Mouse (Mus musculus): ENCODE measurements around the gene Gpr132.
"Not testable (repeated sequence)": the region's sequence is repeated elsewhere in the genome, so short reads cannot be mapped to it uniquely, and the experiment has no call there.

Gpr132 gene

GRCm38 (mm10) chr12:112851116-112851515 lies 16.9 kb downstream of the Gpr132 start:
- DNase-seq: peak in 1 of 2 experiments; percentile 63

GRCm38 (mm10) chr12:112850344-112850743 lies 17.7 kb downstream of the Gpr132 start:
- DNase-seq: no peak

GRCm38 (mm10) chr12:112849235-112850022 lies 18.6 kb downstream of the Gpr132 start:
- DNase-seq: no peak

GRCm38 (mm10) chr12:112847880-112848279 lies 20.1 kb downstream of the Gpr132 start:
- DNase-seq: no peak

GRCm38 (mm10) chr12:112843803-112844202 lies 24.2 kb downstream of the Gpr132 start:
- peak; percentile 83 to 86 for DNase-seq

- not testable (repeated sequence) for DNase-seq
These were observed 25.9 kb downstream of the Gpr132 start for GRCm38 (mm10) chr12:112842128-112842527.

GRCm38 (mm10) chr12:112841338-112841892 lies 26.6 kb downstream of the Gpr132 start:
- DNase-seq: not testable (repeated sequence)

- DNase-seq: no peak
These were observed 27.6 kb downstream of the Gpr132 start for GRCm38 (mm10) chr12:112840209-112841086.

GRCm38 (mm10) chr12:112835046-112835445 lies 33.0 kb downstream of the Gpr132 start:
- DNase-seq: no peak

GRCm38 (mm10) chr12:112833527-112833926 lies 34.5 kb downstream of the Gpr132 start:
- peak in 1 of 2 experiments; percentile 38 for DNase-seq

GRCm38 (mm10) chr12:112832411-112832810 lies 35.6 kb downstream of the Gpr132 start:
- DNase-seq: no peak

GRCm38 (mm10) chr12:112830570-112830969 lies 37.5 kb downstream of the Gpr132 start:
- DNase-seq: no peak

GRCm38 (mm10) chr12:112830141-112830540 lies 37.9 kb downstream of the Gpr132 start:
- no peak for DNase-seq

GRCm38 (mm10) chr12:112829244-112829864 lies 38.7 kb downstream of the Gpr132 start, which contains the start of gene Cdca4:
TSS of gene Cdca4 (minus strand) at chr12:112829423.
- peak; percentile 97 to 98 for DNase-seq

GRCm38 (mm10) chr12:112828501-112829243 lies 39.4 kb downstream of the Gpr132 start:
- DNase-seq: peak in 1 of 2 experiments; percentile 8

GRCm38 (mm10) chr12:112825901-112826300 lies 42.1 kb downstream of the Gpr132 start:
- DNase-seq: no peak

- DNase-seq: peak in 1 of 2 experiments; percentile 20
These were observed 44.8 kb downstream of the Gpr132 start for GRCm38 (mm10) chr12:112823221-112823620.

GRCm38 (mm10) chr12:112822676-112823075 lies 45.4 kb downstream of the Gpr132 start:
- no peak for DNase-seq

GRCm38 (mm10) chr12:112821974-112822373 lies 46.1 kb downstream of the Gpr132 start:
- DNase-seq: no peak

GRCm38 (mm10) chr12:112821216-112821615 lies 46.8 kb downstream of the Gpr132 start:
- DNase-seq: no peak

- no peak for DNase-seq
These were observed 47.5 kb downstream of the Gpr132 start for GRCm38 (mm10) chr12:112820401-112820999.
